Mouse (Mus musculus): ENCODE measurements at regions not wholly inside any gene's neighbourhood (a gene's known extent, or its start where the extent isn't known, plus 50 kb on each side); places are given as distances from the start of the nearest gene placed in this dataset.

- Histone ChIP-seq H3K4me1 (replicated peaks; ENCODE audit: control insufficient read depth, insufficient read depth, low read length) (no peaks in the 10 kb centered on the region), H3K4me2 (ENCODE audit: low read depth, low read length, severe bottlenecking) (no peak overlapping the region), H3K9ac (ENCODE audit: low read length) (no peak overlapping the region), H3K27ac (ENCODE audit: low read depth, low read length) (no peak overlapping the region), H3K9me3 (ENCODE audit: control insufficient read depth, low read length) (no peaks in the 10 kb centered on the region), H3K36me3 (ENCODE audit: control insufficient read depth, insufficient read depth, low read length) (no peaks in the 10 kb centered on the region), H3K4me3 (ENCODE audit: low read depth, low read length) (no peak overlapping the region), H3K27me3 (ENCODE audit: control insufficient read depth, insufficient read depth, low read length) (no peaks in the 10 kb centered on the region)
- DNase-seq (ENCODE audit: low spot score) (no peak), ATAC-seq (replicated peaks; ENCODE audit: low FRiP score) (no peak)
- 48% methylated on average over 1 of the region's 1 CpGs for WGBS
These were observed 381.8 kb downstream of the H2al1n start for GRCm38 (mm10) chrX:14592793-14593192.

GRCm38 (mm10) chrX:14596799-14597198 lies 385.9 kb downstream of the H2al1n start:
- Histone ChIP-seq H3K27me3 (ENCODE audit: control insufficient read depth, insufficient read depth, low read length) (no peaks in the 10 kb centered on the region), H3K27ac (ENCODE audit: low read depth, low read length) (no peak overlapping the region), H3K4me2 (ENCODE audit: low read depth, low read length, severe bottlenecking) (no peak overlapping the region), H3K4me3 (ENCODE audit: low read depth, low read length) (no peak overlapping the region), H3K9me3 (ENCODE audit: control insufficient read depth, low read length) (no peaks in the 10 kb centered on the region), H3K36me3 (ENCODE audit: control insufficient read depth, insufficient read depth, low read length) (no peaks in the 10 kb centered on the region), H3K4me1 (replicated peaks; ENCODE audit: control insufficient read depth, insufficient read depth, low read length) (no peaks in the 10 kb centered on the region), H3K9ac (ENCODE audit: low read length) (no peak overlapping the region)
- DNase-seq (ENCODE audit: low spot score) (no peak), ATAC-seq (replicated peaks; ENCODE audit: low FRiP score) (no peak)

- no peak for ATAC-seq (replicated peaks; ENCODE audit: low FRiP score)
- H3K4me1 ChIP-seq (replicated peaks; ENCODE audit: control insufficient read depth, insufficient read depth, low read length), result no peaks in the 10 kb centered on the region
- no peak overlapping the region for H3K9ac ChIP-seq (ENCODE audit: low read length)
- WGBS, result 84% methylated on average over 2 of the region's 2 CpGs
- H3K4me2 ChIP-seq (ENCODE audit: low read depth, low read length, severe bottlenecking), result no peak overlapping the region
- H3K9me3 ChIP-seq (ENCODE audit: control insufficient read depth, low read length), result no peaks in the 10 kb centered on the region
- H3K27me3 ChIP-seq (ENCODE audit: control insufficient read depth, insufficient read depth, low read length), result no peaks in the 10 kb centered on the region
- DNase-seq (ENCODE audit: low spot score), result no peak
- no peak overlapping the region for H3K27ac ChIP-seq (ENCODE audit: low read depth, low read length)
- no peak overlapping the region for H3K4me3 ChIP-seq (ENCODE audit: low read depth, low read length)
- no peaks in the 10 kb centered on the region for H3K36me3 ChIP-seq (ENCODE audit: control insufficient read depth, insufficient read depth, low read length)
These were observed 391.0 kb downstream of the H2al1n start for GRCm38 (mm10) chrX:14601916-14602315.

- no peaks in the 10 kb centered on the region for H3K27me3 ChIP-seq (ENCODE audit: control insufficient read depth, insufficient read depth, low read length)
- WGBS, result 86% methylated on average over 1 of the region's 1 CpGs
- no peak overlapping the region for H3K4me2 ChIP-seq (ENCODE audit: low read depth, low read length, severe bottlenecking)
- no peak overlapping the region for H3K9ac ChIP-seq (ENCODE audit: low read length)
- no peaks in the 10 kb centered on the region for H3K36me3 ChIP-seq (ENCODE audit: control insufficient read depth, insufficient read depth, low read length)
- ATAC-seq (replicated peaks; ENCODE audit: low FRiP score) (no peak), DNase-seq (ENCODE audit: low spot score) (no peak)
- H3K4me1 ChIP-seq (replicated peaks; ENCODE audit: control insufficient read depth, insufficient read depth, low read length), result no peaks in the 10 kb centered on the region
- H3K27ac ChIP-seq (ENCODE audit: low read depth, low read length), result no peak overlapping the region
- H3K4me3 ChIP-seq (ENCODE audit: low read depth, low read length), result no peak overlapping the region
- H3K9me3 ChIP-seq (ENCODE audit: control insufficient read depth, low read length), result no peaks in the 10 kb centered on the region
These were observed 398.2 kb downstream of the H2al1n start for GRCm38 (mm10) chrX:14609196-14609595.

- ATAC-seq (replicated peaks; ENCODE audit: low FRiP score) (peak; percentile 63), DNase-seq (ENCODE audit: low spot score) (peak; percentile 49)
- no peak overlapping the region for H3K9ac ChIP-seq (ENCODE audit: low read length)
- 26% methylated on average over 10 of the region's 10 CpGs for WGBS
- no peaks in the 10 kb centered on the region for H3K9me3 ChIP-seq (ENCODE audit: control insufficient read depth, low read length)
- no peak overlapping the region for H3K27ac ChIP-seq (ENCODE audit: low read depth, low read length)
- no peak overlapping the region for H3K4me3 ChIP-seq (ENCODE audit: low read depth, low read length)
- H3K4me2 ChIP-seq (ENCODE audit: low read depth, low read length, severe bottlenecking), result no peak overlapping the region
- H3K4me1 ChIP-seq (replicated peaks; ENCODE audit: control insufficient read depth, insufficient read depth, low read length), result no peaks in the 10 kb centered on the region
- no peaks in the 10 kb centered on the region for H3K27me3 ChIP-seq (ENCODE audit: control insufficient read depth, insufficient read depth, low read length)
- H3K36me3 ChIP-seq (ENCODE audit: control insufficient read depth, insufficient read depth, low read length), result no peaks in the 10 kb centered on the region
These were observed 417.4 kb downstream of the H2al1n start for GRCm38 (mm10) chrX:14628267-14628901.

- Histone ChIP-seq H3K4me2 (ENCODE audit: low read depth, low read length, severe bottlenecking) (no peak overlapping the region), H3K9me3 (ENCODE audit: control insufficient read depth, low read length) (no peaks in the 10 kb centered on the region), H3K4me3 (ENCODE audit: low read depth, low read length) (no peak overlapping the region), H3K9ac (ENCODE audit: low read length) (no peak overlapping the region), H3K27me3 (ENCODE audit: control insufficient read depth, insufficient read depth, low read length) (no peaks in the 10 kb centered on the region), H3K27ac (ENCODE audit: low read depth, low read length) (no peak overlapping the region), H3K36me3 (ENCODE audit: control insufficient read depth, insufficient read depth, low read length) (no peaks in the 10 kb centered on the region), H3K4me1 (replicated peaks; ENCODE audit: control insufficient read depth, insufficient read depth, low read length) (no peaks in the 10 kb centered on the region)
- ATAC-seq (replicated peaks; ENCODE audit: low FRiP score), result no peak
- 90% methylated on average over 3 of the region's 3 CpGs for WGBS
- DNase-seq (ENCODE audit: low spot score), result no peak
These were observed 428.4 kb downstream of the H2al1n start for GRCm38 (mm10) chrX:14639378-14639777.

GRCm38 (mm10) chrX:14664852-14665251 lies 453.9 kb downstream of the H2al1n start:
- no peaks in the 10 kb centered on the region for H3K27me3 ChIP-seq (ENCODE audit: control insufficient read depth, insufficient read depth, low read length)
- no peak overlapping the region for H3K9ac ChIP-seq (ENCODE audit: low read length)
- H3K4me3 ChIP-seq (ENCODE audit: low read depth, low read length), result no peak overlapping the region
- no peak for DNase-seq (ENCODE audit: low spot score)
- H3K4me2 ChIP-seq (ENCODE audit: low read depth, low read length, severe bottlenecking), result no peak overlapping the region
- H3K36me3 ChIP-seq (ENCODE audit: control insufficient read depth, insufficient read depth, low read length), result no peaks in the 10 kb centered on the region
- H3K9me3 ChIP-seq (ENCODE audit: control insufficient read depth, low read length), result no peaks in the 10 kb centered on the region
- no peaks in the 10 kb centered on the region for H3K4me1 ChIP-seq (replicated peaks; ENCODE audit: control insufficient read depth, insufficient read depth, low read length)
- H3K27ac ChIP-seq (ENCODE audit: low read depth, low read length), result no peak overlapping the region
- ATAC-seq (replicated peaks; ENCODE audit: low FRiP score), result no peak
- WGBS, result 68% methylated on average over 3 of the region's 3 CpGs

GRCm38 (mm10) chrX:14696375-14696774 lies 485.4 kb downstream of the H2al1n start:
- DNase-seq (ENCODE audit: low spot score) (no peak), ATAC-seq (replicated peaks; ENCODE audit: low FRiP score) (no peak)
- no peak overlapping the region for H3K9ac ChIP-seq (ENCODE audit: low read length)
- H3K4me1 ChIP-seq (replicated peaks; ENCODE audit: control insufficient read depth, insufficient read depth, low read length), result no peaks in the 10 kb centered on the region
- no peak overlapping the region for H3K27ac ChIP-seq (ENCODE audit: low read depth, low read length)
- H3K4me3 ChIP-seq (ENCODE audit: low read depth, low read length), result no peak overlapping the region
- WGBS, result 92% methylated on average over 2 of the region's 2 CpGs
- H3K4me2 ChIP-seq (ENCODE audit: low read depth, low read length, severe bottlenecking), result no peak overlapping the region
- H3K27me3 ChIP-seq (ENCODE audit: control insufficient read depth, insufficient read depth, low read length), result no peaks in the 10 kb centered on the region
- no peaks in the 10 kb centered on the region for H3K36me3 ChIP-seq (ENCODE audit: control insufficient read depth, insufficient read depth, low read length)
- H3K9me3 ChIP-seq (ENCODE audit: control insufficient read depth, low read length), result no peaks in the 10 kb centered on the region

GRCm38 (mm10) chrX:14738999-14739398 lies 528.1 kb downstream of the H2al1n start:
- ATAC-seq (replicated peaks; ENCODE audit: low FRiP score), result no peak
- Histone ChIP-seq H3K9me3 (ENCODE audit: control insufficient read depth, low read length) (no peaks in the 10 kb centered on the region), H3K36me3 (ENCODE audit: control insufficient read depth, insufficient read depth, low read length) (no peaks in the 10 kb centered on the region), H3K9ac (ENCODE audit: low read length) (no peak overlapping the region), H3K27me3 (ENCODE audit: control insufficient read depth, insufficient read depth, low read length) (no peaks in the 10 kb centered on the region), H3K4me1 (replicated peaks; ENCODE audit: control insufficient read depth, insufficient read depth, low read length) (no peaks in the 10 kb centered on the region), H3K27ac (ENCODE audit: low read depth, low read length) (no peak overlapping the region), H3K4me3 (ENCODE audit: low read depth, low read length) (no peak overlapping the region), H3K4me2 (ENCODE audit: low read depth, low read length, severe bottlenecking) (no peak overlapping the region)
- no peak for DNase-seq (ENCODE audit: low spot score)
